Comparison of ENCODE assay signal across 27 mouse cellular contexts in the genomic region with DNA sequence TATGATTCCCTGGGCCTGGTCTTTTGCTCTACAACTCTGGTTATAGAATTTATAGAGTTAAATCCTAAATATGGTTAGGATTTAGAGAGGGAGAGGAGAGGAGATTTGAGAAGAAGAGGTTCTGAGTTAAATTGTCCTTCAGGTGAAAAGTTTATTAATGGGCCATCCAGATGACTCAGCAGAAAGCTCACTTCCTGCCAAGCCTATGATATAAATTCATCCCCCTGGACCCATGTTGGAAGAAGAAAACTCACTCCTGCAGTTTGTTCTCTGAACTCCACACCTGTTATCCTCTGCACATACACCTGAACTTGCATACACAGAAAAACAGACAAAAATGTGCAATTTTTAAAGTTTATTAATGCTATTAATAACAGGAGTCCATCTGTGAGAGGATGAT. TPM values are rescaled to one million over a fixed set of nuclear protein-coding genes. Genes with fewer than 3 reads are reported as not detected.
"Had no signal": no experiment of that assay in that cellular context is flagged by ENCODE, and none has a peak within 500 bp of the region (broad histone marks: within the 10 kb centered on the region; RNA-seq: fewer than 3 reads in every experiment).

No protein-coding gene starts in this region.

- ATAC-seq: inflammation-experienced regulatory T-cells, adult 6 months; intestine, embryonic 15.5 days; intestine, postnatal 0 days; liver, embryonic 12.5 days had no signal

- H3K4me3 ChIP-seq: gastrocnemius, adult 2 months; heart, adult 2 months; heart, embryonic 12.5 days; hindbrain, embryonic 10.5 days; hindbrain, embryonic 12.5 days; hindbrain, embryonic 15.5 days; intestine, embryonic 15.5 days; limb, embryonic 13.5 days; limb, embryonic 15.5 days; liver, embryonic 12.5 days had no signal

- H3K9ac ChIP-seq: heart, embryonic 12.5 days; hindbrain, embryonic 12.5 days; hindbrain, embryonic 15.5 days; intestine, embryonic 15.5 days; limb, embryonic 13.5 days; limb, embryonic 15.5 days; liver, embryonic 12.5 days; liver, embryonic 14.5 days had no signal

- H3K4me1 ChIP-seq: heart, embryonic 12.5 days; hindbrain, embryonic 10.5 days; hindbrain, embryonic 12.5 days; hindbrain, embryonic 15.5 days; intestine, embryonic 15.5 days; limb, embryonic 13.5 days; limb, embryonic 15.5 days; liver, embryonic 12.5 days had no signal

- H3K4me2 ChIP-seq: heart, embryonic 12.5 days; hindbrain, embryonic 12.5 days; hindbrain, embryonic 15.5 days; intestine, embryonic 15.5 days; limb, embryonic 13.5 days; limb, embryonic 15.5 days; liver, embryonic 12.5 days had no signal

- H3K36me3 ChIP-seq: heart, embryonic 12.5 days; hindbrain, embryonic 10.5 days; hindbrain, embryonic 12.5 days; hindbrain, embryonic 15.5 days; intestine, embryonic 15.5 days; limb, embryonic 13.5 days; limb, embryonic 15.5 days; liver, embryonic 12.5 days had no signal

- H3K9me3 ChIP-seq: heart, embryonic 12.5 days; hindbrain, embryonic 10.5 days; hindbrain, embryonic 12.5 days; hindbrain, embryonic 15.5 days; intestine, embryonic 15.5 days; limb, embryonic 13.5 days; limb, embryonic 15.5 days; liver, embryonic 12.5 days had no signal

- DNase-seq: gastrocnemius, adult 2 months; gastrocnemius, postnatal 10 days; gastrocnemius, postnatal 25 days; heart, adult 2 months; heart, postnatal 10 days; heart, postnatal 4 days; kidney, adult 18-20 months; kidney, adult 8-10 months; kidney, postnatal 10 days; kidney, postnatal 36 days; layer of hippocampus, adult 9-11 months; layer of hippocampus, postnatal 36 days; left cerebral cortex, postnatal 4 days had no signal

- H3K27ac ChIP-seq: gastrocnemius, adult 2 months; heart, adult 2 months; hindbrain, embryonic 10.5 days; hindbrain, embryonic 12.5 days; hindbrain, embryonic 15.5 days; intestine, embryonic 15.5 days; limb, embryonic 13.5 days; limb, embryonic 15.5 days; liver, embryonic 12.5 days; liver, embryonic 14.5 days had no signal

- H3K27me3 ChIP-seq: heart, embryonic 12.5 days; hindbrain, embryonic 12.5 days; hindbrain, embryonic 15.5 days; intestine, embryonic 15.5 days; limb, embryonic 13.5 days; limb, embryonic 15.5 days; liver, embryonic 12.5 days had no signal

RNA-seq across cellular contexts. Expression of gene Gpr75, which starts 14.2 kb away (rescaled TPM):
- total RNA-seq: granulocyte monocyte progenitor cell, adult 5-6 weeks; heart, postnatal 10 days; liver, adult 2 months had no signal
- polyA plus RNA-seq: heart, embryonic 16.5 days; inflammation-experienced regulatory T-cells, adult 6 months; liver, embryonic 12.5 days had no signal
